Mouse (Mus musculus): ENCODE data around the gene Gorasp1.

DNA sequence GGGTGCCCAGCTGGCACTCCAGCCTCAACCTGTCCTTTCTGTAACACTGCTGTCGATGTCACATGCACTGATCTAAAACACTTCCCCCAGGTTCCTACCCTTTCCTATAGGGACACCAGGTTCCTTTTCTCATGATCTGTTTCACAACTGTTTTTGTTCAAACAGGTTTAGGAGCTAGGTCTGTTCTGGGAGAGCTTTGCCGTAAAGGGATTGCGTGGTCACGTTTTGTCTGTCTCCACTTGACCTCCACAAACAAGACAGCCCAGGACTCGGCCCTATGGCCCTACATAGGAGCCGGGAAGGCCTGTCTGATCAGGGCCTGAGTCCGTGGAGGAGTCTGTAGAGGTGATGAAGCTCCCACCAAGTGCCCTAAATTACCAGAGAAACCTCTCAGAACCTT is 32.4 kb upstream of the Gorasp1 start:
- TF ChIP-seq CTCF (IDR thresholded peaks at IDR 0.05; ENCODE audit: low read depth, low read length) (no peak), GATA2 (IDR thresholded peaks at IDR 0.05; ENCODE audit: borderline replicate concordance, low read depth, low read length) (no peak), TAL1 (conservative IDR thresholded peaks at IDR 0.05; ENCODE audit: low read depth, low read length) (no peak), GATA1 (IDR thresholded peaks at IDR 0.05; ENCODE audit: borderline replicate concordance, low read length) (no peak), POLR2AphosphoS5 (IDR thresholded peaks at IDR 0.05; ENCODE audit: insufficient replicate concordance, low read depth, low read length) (no peak)
